Mouse (Mus musculus): Measurements from ENCODE around the gene Psmd4. TPM values are rescaled to one million over a fixed set of nuclear protein-coding genes. Genes with fewer than 3 reads are reported as not detected.
A peak's percentile ranks its signal among the peaks of the same experiment; 100 is the strongest.
"Not testable (repeated sequence)": the region's sequence is repeated elsewhere in the genome, so short reads cannot be mapped to it uniquely, and the experiment has no call there.

The Psmd4 gene
- polyA plus RNA-seq, 1 experiment, result 245 TPM

DNA sequence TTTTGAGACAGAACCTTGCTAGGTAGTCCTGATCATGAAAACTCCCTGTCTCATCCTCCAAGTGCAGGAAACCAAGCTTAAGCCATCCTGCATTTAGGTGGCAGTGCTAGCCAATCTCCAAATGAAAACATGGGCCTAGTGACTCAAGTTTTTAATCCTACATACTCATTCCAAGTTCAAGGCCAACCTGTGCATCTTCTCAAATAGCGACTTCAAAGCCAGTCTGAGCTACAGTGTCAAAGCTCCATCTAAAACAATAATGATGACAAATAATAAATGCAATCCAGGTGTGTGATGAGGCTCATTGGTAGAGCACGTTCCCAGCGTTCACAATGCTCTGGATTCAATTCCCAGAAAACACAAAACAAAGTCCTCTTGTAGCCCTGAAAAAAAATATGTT is 789 bp downstream of the Psmd4 start:
- DNase-seq, result no peak
- TF ChIP-seq CTCF (IDR thresholded peaks at IDR 0.05; ENCODE audit: borderline replicate concordance, insufficient read depth, low read depth, low read length) (no peak), POLR2A (IDR thresholded peaks at IDR 0.05; ENCODE audit: borderline replicate concordance, insufficient read depth, low read length) (no peak)
- 14% methylated on average over 3 of the region's 3 CpGs for WGBS

GRCm38 (mm10) chr3:95029953-95030352 is 12.5 kb downstream of the Psmd4 start:
- 70% methylated on average over 3 of the region's 3 CpGs for WGBS
- no peak for DNase-seq
- TF ChIP-seq POLR2A (IDR thresholded peaks at IDR 0.05; ENCODE audit: borderline replicate concordance, insufficient read depth, low read length) (no peak), CTCF (IDR thresholded peaks at IDR 0.05; ENCODE audit: borderline replicate concordance, insufficient read depth, low read depth, low read length) (no peak)
- Histone ChIP-seq H3K4me3 (replicated peaks; ENCODE audit: insufficient read depth, low read depth, low read length) (no peak overlapping the region), H3K27me3 (ENCODE audit: control insufficient read depth, insufficient read depth, low read length) (no peaks in the 10 kb centered on the region), H3K4me1 (ENCODE audit: control insufficient read depth, insufficient read depth, low read length) (peaks cover 3% of the 10 kb centered on the region; the same call in 1 of the 2 replicates), H3K27ac (ENCODE audit: insufficient read depth, low read length) (no peak overlapping the region)

More for the DNA sequence above, 789 bp downstream of the Psmd4 start:
- H3K4me3 ChIP-seq (replicated peaks; ENCODE audit: insufficient read depth, low read depth, low read length), result peak overlapping the region; percentile 68
- no peak overlapping the region for H3K27ac ChIP-seq (ENCODE audit: insufficient read depth, low read length)
- no peaks in the 10 kb centered on the region for H3K27me3 ChIP-seq (ENCODE audit: control insufficient read depth, insufficient read depth, low read length)
- H3K4me1 ChIP-seq (ENCODE audit: control insufficient read depth, insufficient read depth, low read length), result peaks cover 1% of the 10 kb centered on the region

- not testable (repeated sequence) for H3K27ac ChIP-seq (ENCODE audit: insufficient read depth, low read length); H3K27me3 ChIP-seq (ENCODE audit: control insufficient read depth, insufficient read depth, low read length); H3K4me1 ChIP-seq (ENCODE audit: control insufficient read depth, insufficient read depth, low read length); H3K4me3 ChIP-seq (replicated peaks; ENCODE audit: insufficient read depth, low read depth, low read length); DNase-seq
- WGBS, result 68% methylated on average over 3 of the region's 3 CpGs
These were observed 13.1 kb downstream of the Psmd4 start for GRCm38 (mm10) chr3:95029291-95029827.

DNA sequence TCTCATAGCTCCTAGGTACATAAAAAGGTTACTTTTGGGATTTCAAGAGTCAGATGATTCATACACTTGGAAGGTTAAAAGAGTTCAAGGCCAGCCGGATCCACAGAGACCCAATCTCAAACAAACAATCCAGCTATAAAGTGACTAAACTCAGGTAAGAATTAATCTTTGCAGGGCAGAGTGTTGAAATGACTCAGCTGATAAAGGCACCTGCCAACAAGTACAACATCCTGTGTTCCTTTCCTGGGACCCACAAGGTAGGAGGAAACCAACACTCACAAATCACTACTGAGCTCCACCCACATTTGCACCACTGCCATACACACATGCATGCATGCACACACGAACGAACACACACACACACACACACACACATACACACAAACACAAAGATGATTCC is 13.8 kb downstream of the Psmd4 start:
- no peak overlapping the region for H3K4me3 ChIP-seq (replicated peaks; ENCODE audit: insufficient read depth, low read depth, low read length)
- 72% methylated on average over 3 of the region's 3 CpGs for WGBS
- peaks cover 8% of the 10 kb centered on the region for H3K4me1 ChIP-seq (ENCODE audit: control insufficient read depth, insufficient read depth, low read length)
- DNase-seq, result no peak
- no peak overlapping the region for H3K27ac ChIP-seq (ENCODE audit: insufficient read depth, low read length)
- TF ChIP-seq POLR2A (IDR thresholded peaks at IDR 0.05; ENCODE audit: borderline replicate concordance, insufficient read depth, low read length) (no peak), CTCF (IDR thresholded peaks at IDR 0.05; ENCODE audit: borderline replicate concordance, insufficient read depth, low read depth, low read length) (no peak)
- no peaks in the 10 kb centered on the region for H3K27me3 ChIP-seq (ENCODE audit: control insufficient read depth, insufficient read depth, low read length)

DNA sequence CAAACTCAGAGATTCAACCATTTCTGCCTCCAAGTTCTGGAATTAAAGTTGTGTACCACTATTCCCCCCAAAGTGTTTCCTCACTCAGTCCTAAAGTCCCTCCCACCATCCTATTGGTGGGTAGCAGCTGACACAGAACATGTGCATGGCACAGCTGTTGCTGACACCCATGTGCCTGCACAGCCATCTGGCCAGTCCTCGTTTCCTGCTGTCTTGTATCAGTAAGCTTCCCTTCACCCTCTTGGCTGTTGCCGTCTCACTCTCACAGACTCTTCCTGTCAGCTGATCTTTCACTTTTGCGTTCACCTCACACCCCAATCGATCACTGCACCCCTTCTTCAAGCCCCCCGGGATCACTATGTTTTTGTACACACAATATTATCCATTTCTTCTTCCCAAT is 14.7 kb downstream of the Psmd4 start:
- H3K27ac ChIP-seq (ENCODE audit: insufficient read depth, low read length), result no peak overlapping the region
- H3K4me1 ChIP-seq (ENCODE audit: control insufficient read depth, insufficient read depth, low read length), result peaks cover 8% of the 10 kb centered on the region
- whole genome bisulfite sequencing, result 28% methylated on average over 5 of the region's 5 CpGs
- H3K27me3 ChIP-seq (ENCODE audit: control insufficient read depth, insufficient read depth, low read length), result no peaks in the 10 kb centered on the region
- DNase-seq, result no peak
- TF ChIP-seq POLR2A (IDR thresholded peaks at IDR 0.05; ENCODE audit: borderline replicate concordance, insufficient read depth, low read length) (no peak), CTCF (IDR thresholded peaks at IDR 0.05; ENCODE audit: borderline replicate concordance, insufficient read depth, low read depth, low read length) (no peak)
- no peak overlapping the region for H3K4me3 ChIP-seq (replicated peaks; ENCODE audit: insufficient read depth, low read depth, low read length)

- no peak for DNase-seq
- no peak for TF ChIP-seq POLR2A (IDR thresholded peaks at IDR 0.05; ENCODE audit: borderline replicate concordance, insufficient read depth, low read length)
These were observed 15.3 kb downstream of the Psmd4 start for GRCm38 (mm10) chr3:95027057-95027645.

DNA sequence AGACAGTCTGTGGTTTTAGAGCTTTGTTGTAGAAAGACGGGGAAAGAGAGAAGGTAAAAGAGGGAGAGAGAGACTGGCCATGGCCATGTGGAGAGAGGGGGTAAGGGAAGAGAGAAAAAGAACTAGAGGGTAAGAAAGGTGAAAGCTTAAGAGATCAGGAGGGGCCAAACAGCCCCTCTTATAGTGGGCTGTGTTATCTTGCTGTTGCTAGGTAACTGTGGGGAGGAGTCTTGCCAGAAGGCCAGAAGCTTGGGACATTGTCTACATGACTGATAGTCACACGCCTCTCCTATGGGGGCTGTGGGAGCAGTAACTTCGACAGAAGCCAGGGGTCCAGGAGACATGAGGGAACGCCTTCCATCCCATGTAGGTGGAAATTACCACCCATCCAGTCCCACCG is 17.2 kb downstream of the Psmd4 start:
- Histone ChIP-seq H3K27ac (ENCODE audit: insufficient read depth, low read length) (no peak overlapping the region), H3K27me3 (ENCODE audit: control insufficient read depth, insufficient read depth, low read length) (no peaks in the 10 kb centered on the region), H3K4me1 (ENCODE audit: control insufficient read depth, insufficient read depth, low read length) (peaks cover 8% of the 10 kb centered on the region), H3K4me3 (replicated peaks; ENCODE audit: insufficient read depth, low read depth, low read length) (no peak overlapping the region)
- TF ChIP-seq POLR2A (IDR thresholded peaks at IDR 0.05; ENCODE audit: borderline replicate concordance, insufficient read depth, low read length) (no peak), CTCF (IDR thresholded peaks at IDR 0.05; ENCODE audit: borderline replicate concordance, insufficient read depth, low read depth, low read length) (no peak)
- no peak for DNase-seq
- 57% methylated on average over 5 of the region's 5 CpGs for whole genome bisulfite sequencing

More at GRCm38 (mm10) chr3:95027057-95027645, 15.3 kb downstream of the Psmd4 start:
- Histone ChIP-seq H3K4me1 (ENCODE audit: control insufficient read depth, insufficient read depth, low read length) (peaks cover 8% of the 10 kb centered on the region), H3K27ac (ENCODE audit: insufficient read depth, low read length) (no peak overlapping the region), H3K4me3 (replicated peaks; ENCODE audit: insufficient read depth, low read depth, low read length) (no peak overlapping the region), H3K27me3 (ENCODE audit: control insufficient read depth, insufficient read depth, low read length) (no peaks in the 10 kb centered on the region)
- 37% methylated on average over 5 of the region's 5 CpGs for WGBS

DNA sequence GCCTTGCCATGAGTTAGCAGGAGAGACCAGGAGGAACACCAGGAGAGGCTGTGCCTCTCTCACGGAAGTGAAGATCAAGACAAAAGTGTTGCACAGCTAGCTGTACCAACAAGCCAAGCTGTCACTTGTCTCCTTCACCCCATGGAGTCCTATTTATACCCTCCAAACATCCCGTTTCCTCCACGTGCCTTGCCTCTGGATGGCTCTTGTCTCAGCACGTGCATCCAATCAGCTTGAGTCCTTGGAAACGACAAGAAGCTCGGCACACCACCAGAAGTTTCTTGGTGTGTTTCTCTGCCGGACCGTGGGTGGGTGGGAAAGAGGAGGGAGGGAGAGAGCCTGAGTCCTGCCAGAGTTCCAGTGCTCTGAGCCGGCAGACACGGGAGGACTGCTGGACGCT is 17.9 kb downstream of the Psmd4 start:
- Histone ChIP-seq H3K4me1 (ENCODE audit: control insufficient read depth, insufficient read depth, low read length) (peaks cover 8% of the 10 kb centered on the region), H3K4me3 (replicated peaks; ENCODE audit: insufficient read depth, low read depth, low read length) (no peak overlapping the region), H3K27ac (ENCODE audit: insufficient read depth, low read length) (no peak overlapping the region), H3K27me3 (ENCODE audit: control insufficient read depth, insufficient read depth, low read length) (no peaks in the 10 kb centered on the region)
- TF ChIP-seq CTCF (IDR thresholded peaks at IDR 0.05; ENCODE audit: borderline replicate concordance, insufficient read depth, low read depth, low read length) (no peak), POLR2A (IDR thresholded peaks at IDR 0.05; ENCODE audit: borderline replicate concordance, insufficient read depth, low read length) (no peak)
- DNase-seq, result no peak
- WGBS, result 4% methylated on average over 11 of the region's 11 CpGs

- H3K27ac ChIP-seq (ENCODE audit: insufficient read depth, low read length); H3K4me1 ChIP-seq (ENCODE audit: control insufficient read depth, insufficient read depth, low read length); H3K27me3 ChIP-seq (ENCODE audit: control insufficient read depth, insufficient read depth, low read length); DNase-seq; H3K4me3 ChIP-seq (replicated peaks; ENCODE audit: insufficient read depth, low read depth, low read length): not testable (repeated sequence)
- 94% methylated on average over 5 of the region's 5 CpGs for WGBS
These were observed 21.5 kb downstream of the Psmd4 start for GRCm38 (mm10) chr3:95020956-95021355.

Measured in cerebellum, adult 2 months (tissue).